Mouse (Mus musculus): ENCODE data around the gene Ino80d.

Gene Ino80d

DNA sequence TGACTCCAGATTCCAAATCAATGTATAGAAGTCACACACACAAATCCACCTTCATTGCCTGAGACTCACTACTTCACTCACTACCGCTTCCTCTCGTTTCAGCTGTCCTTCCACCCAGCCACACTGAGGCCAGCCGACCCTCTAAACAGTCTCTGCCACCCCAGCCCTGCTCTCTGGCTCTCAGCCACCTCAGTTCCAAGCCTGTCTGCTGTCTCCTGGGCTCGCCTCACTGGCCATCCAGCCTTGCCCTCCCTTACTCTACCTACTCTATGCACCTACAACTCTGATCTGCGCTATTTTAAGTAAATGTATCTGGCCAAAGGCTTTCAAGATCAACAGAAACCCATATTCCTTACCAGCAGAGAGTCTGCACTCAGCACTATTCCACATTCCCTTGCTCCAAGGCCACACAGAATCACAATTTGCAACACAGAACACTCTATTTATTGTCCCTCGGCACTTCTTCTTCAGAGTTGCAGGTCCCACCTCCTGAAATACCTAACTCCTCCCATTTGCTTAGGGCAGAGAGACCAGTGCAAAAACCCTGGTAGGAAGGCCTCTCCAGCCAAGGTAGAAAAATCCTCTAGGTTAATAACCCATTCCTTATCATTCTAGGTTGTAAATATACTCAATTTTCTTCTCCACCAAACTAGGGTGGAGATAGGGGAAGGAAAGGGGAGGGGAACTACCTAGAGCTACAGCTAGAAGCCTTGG is 6.7 kb downstream of the Ino80d start:
- DNase-seq (ENCODE audit: low read depth, low spot score), result no peak

DNA sequence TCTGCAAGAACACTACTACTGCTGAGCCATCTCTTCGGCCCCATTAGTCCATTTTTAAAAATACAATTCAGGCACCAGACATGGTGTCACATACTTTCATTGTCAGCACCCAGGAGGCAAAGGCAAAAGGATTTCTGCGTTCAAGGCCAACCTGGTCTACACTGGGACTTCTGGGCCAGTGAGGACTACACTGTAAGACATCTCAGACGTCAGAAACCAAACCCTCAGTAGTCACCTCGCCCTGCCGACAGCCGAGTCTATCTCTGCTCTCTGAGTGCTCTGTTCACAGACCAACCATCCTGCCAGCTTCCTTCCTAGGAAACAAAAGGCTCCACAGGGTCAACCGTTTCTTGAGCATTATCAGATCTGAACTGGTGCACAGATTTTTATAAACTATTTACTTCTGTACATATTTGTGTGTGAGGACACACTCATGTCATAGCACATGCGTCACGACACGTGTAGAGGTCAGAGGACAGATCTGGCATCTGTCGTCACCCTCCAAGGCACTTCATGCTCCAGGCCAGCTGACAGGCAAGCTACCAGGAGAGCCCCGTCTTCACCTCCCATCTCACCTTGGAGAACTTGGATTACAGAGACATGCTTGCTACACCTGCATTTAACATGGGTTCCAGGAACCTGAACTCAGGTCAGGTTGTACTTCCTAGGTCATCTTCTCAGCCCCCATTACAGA is 11.6 kb downstream of the Ino80d start:
- DNase-seq (ENCODE audit: low read depth, low spot score), result no peak

DNA sequence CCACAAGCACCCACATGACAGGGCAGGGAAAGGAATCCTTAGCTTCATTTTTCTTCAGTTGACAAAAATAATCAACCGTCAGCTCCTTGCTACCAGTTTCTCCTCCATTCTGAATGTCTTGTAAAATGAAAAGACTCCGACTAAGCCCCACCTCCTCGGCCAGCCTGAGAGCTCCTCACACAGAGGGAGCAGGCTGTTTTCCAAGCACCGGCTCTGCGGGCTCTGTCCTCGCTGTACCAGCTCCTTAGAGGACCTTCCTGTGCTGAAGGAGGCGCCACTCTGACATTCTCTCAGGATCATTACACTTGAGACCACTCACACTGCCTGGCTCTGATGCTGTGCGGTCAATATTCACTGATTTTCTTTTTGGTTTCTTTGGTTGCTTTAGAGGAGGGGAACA is 14.3 kb downstream of the Ino80d start:
- DNase-seq (ENCODE audit: low read depth, low spot score), result no peak

DNA sequence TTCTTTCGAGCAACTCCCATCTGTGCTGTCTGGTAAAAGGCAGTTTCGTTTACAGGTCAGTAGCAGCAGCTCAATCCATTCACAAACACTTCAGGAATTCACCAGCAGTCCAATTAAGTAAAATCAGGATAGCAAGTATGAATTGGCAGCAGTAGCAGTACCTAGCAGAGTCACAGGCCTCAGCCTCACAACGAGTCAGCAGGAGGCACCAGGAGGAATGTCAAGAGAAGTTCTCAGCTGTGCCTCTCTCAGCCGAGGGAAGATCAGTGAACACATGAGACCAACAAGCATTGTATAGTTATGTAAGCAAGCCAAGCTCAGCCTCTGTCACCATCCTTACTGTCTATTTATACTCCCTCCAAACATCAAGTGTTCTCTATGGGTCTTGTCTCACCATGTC is 15.6 kb downstream of the Ino80d start:
- no peak for DNase-seq (ENCODE audit: low read depth, low spot score)

DNA sequence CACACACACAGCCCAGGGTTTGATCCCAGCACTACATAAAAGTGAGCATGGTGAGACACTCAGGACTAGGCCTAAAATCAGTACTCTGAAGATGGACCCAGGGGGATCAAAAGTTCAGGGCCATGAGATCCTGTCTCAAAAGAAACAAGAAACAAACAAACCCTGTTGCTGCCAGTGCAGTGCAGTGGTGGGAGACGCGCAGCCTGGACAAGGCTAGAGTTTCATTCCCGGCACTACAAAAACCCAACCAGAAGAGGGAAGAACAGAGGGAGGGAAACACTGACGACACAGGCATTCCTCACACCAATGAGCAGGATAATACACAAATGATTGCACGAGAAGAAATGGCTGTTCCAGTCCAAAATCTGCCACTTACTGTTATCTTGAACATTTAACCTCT is 18.4 kb downstream of the Ino80d start:
- no peak for DNase-seq (ENCODE audit: low read depth, low spot score)

DNA sequence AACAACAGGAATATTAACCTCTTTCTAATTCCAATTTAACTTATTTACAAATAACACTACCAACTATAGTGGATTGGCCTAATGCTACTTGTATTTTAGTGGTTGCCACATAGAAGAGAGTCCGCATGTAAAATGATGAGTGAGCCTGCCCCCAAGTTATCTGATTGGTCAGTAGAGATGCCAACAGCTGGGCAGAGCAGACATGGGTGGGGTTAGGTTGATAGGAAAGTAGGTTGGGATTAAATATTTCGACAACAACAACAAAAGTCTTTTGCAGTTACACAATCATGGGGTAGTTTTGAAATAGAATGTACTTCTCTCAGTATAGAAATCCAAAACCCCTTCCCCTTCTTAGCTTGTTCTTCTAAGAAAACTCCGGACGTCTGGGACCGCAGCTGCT is 24.7 kb downstream of the Ino80d start:
- no peak for DNase-seq (ENCODE audit: low read depth, low spot score)

DNA sequence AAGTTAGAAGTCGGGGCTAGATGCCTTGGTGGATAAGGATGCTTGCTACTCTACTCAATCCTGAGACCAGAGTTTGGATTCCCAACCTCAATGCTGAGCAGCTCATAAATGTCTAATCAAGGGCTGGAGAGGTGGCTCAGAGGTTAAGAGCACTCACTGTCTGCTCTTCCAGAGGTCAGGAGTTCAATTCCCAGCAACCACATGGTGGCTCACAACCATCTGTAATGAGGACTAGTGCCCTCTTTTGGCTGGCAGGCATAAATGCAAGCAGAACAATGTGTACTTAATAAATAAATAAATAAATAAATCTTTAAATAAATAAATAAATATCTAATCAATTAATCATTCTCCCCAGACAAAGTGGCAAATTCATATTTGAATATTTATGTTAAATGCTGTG is 25.9 kb downstream of the Ino80d start:
- DNase-seq (ENCODE audit: low read depth, low spot score), result no peak

DNA sequence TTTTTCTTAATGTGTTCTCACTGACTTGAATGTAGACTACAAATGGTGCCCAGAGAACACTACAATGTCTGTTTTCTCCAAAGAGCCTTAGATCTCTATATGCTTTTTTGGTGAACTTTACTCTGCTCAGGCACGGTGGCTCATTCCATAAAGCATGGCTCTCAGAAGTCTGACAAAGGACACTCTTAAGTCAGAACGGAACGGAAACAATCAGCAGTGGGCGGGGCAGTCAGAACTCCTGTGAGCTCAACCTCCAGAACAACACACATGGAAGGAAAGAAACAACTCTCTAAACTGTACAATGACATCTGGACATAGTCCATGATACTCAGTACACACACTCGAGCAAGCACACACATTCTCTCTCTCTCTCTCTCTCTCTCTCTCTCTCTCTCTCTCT is 34.2 kb downstream of the Ino80d start:
- DNase-seq (ENCODE audit: low read depth, low spot score), result no peak

DNA sequence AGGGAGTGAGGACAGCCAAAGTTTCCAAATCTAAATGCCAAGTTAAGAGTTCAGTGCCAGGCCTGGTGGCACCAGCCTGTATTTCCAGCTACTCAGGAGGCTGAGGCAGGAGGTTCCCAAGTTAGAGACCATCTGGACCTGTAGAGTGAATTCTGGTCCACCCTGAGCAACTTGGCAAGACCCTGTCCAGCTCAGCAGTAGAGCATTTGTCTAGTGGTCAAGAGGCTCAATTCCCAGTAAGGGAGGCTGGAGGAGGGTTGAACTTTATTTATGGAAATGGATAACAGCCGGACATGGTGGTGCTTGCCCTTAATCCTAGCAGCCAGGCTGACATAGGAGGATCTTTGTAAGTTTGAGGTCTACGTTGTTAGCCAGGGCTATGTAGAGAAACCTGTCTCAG is 38.1 kb downstream of the Ino80d start:
- no peak for DNase-seq (ENCODE audit: low read depth, low spot score)

DNA sequence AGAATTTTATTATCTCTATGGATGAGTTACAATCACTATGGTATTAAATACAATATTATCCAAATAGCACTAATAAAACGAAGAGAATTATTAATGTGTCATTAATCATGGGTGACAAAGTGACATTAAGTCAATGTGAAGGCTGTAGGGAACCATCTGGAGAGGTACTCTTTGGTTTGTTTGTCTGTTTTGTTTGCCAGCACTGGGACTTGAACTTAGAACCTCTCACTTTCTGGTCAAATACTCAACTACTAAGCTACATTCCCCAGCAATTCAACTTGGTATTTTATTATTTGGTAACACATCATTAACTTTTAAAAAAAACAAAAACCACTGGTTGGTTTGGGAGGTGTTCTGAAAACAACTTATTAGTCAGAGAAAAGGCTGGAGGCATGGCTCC is 43.1 kb downstream of the Ino80d start:
- DNase-seq (ENCODE audit: low read depth, low spot score), result no peak

DNA sequence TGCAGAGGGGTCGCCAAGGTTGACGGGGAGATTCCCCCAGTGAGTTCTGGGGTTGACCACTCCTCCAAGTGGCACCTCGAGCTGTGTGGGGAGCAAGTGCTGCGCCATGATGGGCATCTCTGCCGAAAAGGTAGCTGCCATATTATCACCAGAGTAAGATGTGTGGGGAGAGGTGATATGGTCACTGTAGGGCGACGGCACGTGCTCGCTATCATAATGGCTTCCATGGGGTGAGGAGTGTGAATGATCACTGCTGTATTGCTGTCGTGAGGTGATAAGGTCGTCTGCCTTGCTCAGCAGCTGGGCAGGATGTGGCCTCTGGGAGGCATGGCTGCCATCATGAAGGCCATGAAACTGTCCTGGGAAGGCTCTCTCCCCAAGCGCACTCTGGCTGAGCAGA is 56.1 kb downstream of the Ino80d start:
- DNase-seq (ENCODE audit: low read depth, low spot score), result no peak

DNA sequence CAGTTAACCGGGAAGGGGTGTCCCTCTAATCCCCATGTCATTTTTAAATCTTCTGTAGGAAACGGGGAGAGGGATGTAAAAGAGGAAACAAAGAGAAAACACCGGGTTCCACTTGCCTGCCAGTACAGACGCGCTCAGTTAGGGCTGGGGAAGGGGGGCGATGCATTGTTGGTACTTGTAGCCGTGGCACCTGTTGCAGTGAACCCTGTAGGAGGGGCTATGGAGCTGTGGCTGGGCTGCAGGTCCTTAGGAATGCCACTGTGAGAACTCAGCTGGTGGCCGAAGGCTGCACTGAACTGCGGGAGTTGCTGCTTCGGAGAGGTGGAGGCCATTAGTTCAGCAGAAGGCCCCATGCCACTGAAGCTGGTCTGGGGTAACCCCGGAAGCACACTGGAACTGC is 56.6 kb downstream of the Ino80d start:
- no peak for DNase-seq (ENCODE audit: low read depth, low spot score)

DNA sequence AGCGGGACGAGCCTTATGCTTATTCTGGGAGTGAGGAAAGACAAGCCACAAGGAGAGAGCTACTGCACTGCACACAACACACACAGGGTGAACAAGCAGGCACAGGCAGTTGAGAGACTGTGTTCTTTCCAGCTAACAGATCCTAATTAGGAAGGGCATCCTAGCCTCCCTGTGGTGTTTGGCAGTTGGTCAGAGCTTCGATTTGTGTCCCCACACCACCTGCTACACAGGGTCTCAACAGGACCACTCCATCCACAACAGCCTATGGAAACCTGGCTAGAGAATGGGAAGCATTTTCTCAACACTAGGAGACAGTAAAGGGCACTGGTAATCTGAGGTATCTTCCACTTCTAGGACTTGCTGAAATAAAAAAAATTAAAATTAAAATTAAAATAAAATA is 57.1 kb downstream of the Ino80d start:
- no peak for DNase-seq (ENCODE audit: low read depth, low spot score)

DNA sequence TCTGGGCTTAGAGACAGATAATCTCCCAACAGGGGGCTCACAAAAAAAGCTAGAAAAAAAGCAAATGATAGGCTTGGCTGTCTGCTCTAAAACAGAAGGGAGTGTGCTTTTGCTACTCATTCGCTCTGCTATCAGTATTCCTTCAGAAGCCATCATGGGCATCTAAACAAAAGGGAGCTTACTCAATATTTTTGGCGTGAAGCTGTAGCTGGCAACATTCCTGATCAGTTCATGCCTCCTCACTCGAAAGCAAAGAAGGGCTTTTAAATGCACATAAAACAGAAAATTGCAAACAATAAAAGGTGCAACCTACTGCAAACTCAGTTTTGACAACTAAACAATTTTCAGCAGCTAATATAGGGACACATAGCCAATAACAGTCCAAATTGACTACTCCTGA is 59.1 kb downstream of the Ino80d start:
- no peak for DNase-seq (ENCODE audit: low read depth, low spot score)

DNA sequence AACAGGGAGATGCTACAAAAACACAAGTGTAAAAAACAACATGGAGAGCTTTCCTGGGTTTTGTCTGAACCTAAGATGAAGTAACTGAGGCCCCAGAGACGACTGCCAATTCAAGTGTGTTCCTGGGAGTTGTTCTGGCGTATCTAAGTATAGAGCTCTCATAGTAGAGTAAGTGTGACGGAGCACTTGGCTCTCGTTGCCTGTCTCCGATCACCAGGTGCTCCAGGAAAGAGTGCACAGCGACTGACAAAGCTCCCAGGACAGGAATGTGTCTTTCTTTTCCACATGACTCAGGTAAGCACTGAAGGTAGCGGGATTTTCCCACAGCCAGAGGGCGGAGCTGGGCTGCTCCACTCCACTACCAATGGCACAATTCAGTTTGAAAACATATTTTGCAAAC is 63.6 kb downstream of the Ino80d start:
- no peak for DNase-seq (ENCODE audit: low read depth, low spot score)

DNA sequence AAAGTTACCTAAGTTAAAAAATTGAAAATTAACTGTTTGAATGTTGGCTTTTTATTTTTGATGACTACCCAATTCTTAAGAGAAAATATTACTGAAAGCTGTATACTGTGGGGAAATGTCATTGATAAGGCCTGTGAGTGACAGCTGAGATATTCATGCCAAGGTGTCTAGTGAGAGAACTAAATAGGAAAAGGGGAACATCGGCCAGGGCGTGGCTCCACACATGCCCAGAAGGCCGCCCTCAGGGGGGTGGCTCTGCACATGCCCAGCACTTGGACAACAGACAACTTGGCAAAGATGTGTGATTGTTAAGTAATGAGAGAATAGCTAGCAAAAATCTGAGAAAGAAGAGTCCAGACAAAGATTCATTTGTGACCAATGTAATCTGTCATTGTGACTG is 64.5 kb downstream of the Ino80d start:
- DNase-seq (ENCODE audit: low read depth, low spot score), result no peak

DNA sequence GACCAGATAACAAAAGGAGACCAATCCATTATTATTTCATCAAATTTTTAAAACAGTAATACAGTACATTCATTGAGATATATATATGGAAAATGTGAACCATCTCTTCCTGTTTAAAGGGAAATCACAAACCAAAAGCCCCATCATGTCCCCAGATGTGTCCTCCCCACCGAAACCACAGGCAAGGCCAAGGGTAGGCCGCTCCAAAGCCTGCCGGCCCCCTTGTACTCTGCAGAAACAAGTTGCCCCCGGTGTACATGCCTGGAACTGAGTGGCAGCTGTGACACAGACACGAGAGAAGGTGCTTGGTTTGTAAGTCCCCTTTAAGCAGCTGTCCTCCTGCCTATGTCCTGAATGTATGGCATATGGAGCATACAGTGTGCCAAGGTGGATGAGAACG is 66.5 kb downstream of the Ino80d start:
- no peak for DNase-seq (ENCODE audit: low read depth, low spot score)

DNA sequence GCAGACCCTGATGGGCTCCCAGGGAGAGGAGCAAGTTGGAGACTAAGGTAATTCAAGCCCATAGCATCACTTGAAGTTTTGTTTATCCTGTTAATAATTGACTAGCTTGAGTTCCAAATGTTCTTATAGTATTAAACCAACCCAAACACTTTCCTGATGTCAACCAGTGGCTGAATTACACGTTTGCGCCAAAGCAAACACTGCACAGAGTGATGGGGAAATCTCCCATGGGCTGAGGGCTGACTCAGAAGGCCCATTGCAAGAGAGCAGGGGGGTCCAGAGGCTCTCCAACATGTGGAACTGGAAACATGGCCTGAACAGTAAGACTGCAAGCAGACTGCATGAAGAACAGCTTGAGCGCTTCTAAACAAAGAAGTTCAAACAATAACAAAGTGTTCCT is 81.5 kb downstream of the Ino80d start:
- DNase-seq (ENCODE audit: low read depth, low spot score), result no peak

DNA sequence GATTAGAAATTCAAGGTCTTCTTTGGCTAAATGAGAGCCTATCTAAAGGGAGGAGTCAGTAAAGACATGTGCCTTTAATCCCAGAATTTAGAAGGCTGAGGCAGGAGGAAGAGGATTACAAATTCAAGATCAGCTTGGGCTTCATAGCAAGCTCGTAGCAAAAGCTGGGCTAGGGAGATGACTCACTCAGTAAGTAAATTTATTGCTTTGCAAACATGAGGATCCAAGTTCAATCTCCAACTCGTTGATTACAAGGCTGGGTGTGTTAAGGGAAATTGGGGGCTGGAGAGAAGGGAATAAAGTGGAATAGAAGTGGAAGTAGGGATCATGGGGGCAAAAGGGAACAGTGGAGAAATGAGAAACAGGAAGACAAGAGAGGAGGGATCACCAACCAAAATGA is 94.6 kb downstream of the Ino80d start:
- no peak for DNase-seq (ENCODE audit: low read depth, low spot score)

DNA sequence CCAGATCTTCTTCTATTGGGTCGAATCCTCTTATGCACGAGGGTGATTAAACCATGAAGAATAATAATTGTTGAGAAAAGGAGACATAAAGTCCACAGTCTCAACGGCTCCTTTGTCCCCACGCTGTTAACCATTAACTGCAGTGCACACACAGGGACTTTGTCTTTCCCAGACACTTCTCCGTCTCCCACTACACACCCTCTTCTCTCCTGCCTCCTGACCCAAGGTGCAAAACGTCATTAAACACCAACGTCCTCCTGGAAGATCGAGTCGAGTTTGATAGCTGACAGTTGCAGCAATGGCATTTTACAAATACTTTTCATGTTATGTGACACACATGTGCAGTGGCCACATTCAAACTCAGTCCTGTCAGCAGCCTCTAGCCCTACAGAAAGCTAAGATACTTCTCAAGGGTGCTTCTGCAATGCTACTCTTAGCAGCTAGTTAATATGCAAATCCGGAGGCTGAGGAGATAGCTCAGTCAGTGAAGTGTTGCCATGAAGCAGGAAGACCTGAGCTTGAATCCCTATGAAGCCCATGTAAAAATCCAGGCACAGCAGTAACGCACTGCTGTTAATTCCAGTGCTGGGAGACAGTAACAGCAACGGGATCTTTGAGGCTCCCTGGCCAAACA is 109.3 kb downstream of the Ino80d start:
- DNase-seq (ENCODE audit: low read depth, low spot score), result no peak

DNA sequence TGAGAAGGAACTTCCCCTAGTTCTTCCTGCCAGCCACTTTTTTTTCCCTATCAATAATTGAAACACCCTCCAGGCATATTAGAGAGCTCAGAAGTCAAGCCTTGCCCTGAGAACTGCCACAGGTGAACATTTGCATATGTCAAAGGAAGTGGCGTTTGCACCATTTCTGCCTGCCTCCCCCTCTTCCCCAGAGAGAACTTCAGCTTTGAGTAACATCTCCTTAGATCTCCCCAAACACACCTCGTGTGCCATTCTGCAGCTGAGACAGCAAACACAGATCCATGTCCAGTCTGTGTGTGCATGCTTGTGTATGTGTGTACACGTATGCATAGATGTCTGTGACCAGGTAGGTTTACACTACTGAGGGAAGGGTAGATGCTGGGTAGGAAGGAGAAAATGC is 112.6 kb downstream of the Ino80d start:
- no peak for DNase-seq (ENCODE audit: low read depth, low spot score)

DNA sequence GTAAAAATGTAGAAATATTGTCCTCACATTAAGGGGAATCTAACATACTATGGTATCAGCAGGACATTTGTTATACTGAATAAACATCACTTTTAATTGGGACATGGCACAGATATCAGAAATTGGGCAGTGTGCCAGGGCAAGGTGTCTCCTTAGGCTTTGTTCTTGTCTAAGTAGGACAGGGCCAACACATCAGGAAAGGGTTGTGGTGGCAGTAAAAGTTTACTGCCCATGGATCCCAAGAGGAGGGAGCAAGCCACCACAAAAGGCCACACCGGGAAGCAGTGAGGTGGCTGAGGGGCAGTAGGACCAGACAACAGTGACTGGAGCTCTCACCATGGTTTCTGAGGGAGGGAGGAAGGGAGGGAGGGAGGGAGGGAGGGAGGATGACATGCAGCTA is 121.1 kb downstream of the Ino80d start:
- no peak for DNase-seq (ENCODE audit: low read depth, low spot score)

DNA sequence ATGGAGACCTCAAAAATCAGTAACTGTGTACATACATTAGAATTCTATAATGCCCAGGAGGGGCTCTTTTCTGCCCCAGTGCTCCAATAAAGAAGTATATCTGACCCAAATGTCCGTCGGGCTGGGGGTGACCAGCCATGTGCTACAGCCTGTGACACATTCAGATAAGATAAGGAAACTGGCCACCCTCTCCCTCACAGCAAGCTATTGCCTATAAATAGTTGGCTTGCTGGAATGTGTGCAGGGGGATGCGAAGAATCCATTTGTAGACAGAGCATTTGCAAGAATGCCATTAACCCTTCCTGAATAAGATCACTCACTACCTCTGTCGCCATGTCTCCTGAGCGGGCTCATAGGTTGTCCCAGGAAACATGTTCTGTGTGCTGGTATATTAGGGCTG is 121.8 kb downstream of the Ino80d start:
- DNase-seq (ENCODE audit: low read depth, low spot score), result no peak
